Mouse (Mus musculus) gonadal fat pad, adult 2 months (tissue): ENCODE data around the gene S1pr1. TPM values are rescaled to one million over a fixed set of nuclear protein-coding genes. Genes with fewer than 3 reads are reported as not detected.

Experiments
- DNase-seq: peaks from one replicate; pipeline ENCODE4 v3.0.0-alpha.2; 2012; ENCODE audit warnings: low read depth
- polyA plus RNA-seq: library from polyadenylated mRNA; depleted of rRNA; stranded (reverse); fragments of >200 nt; gene quantifications from 2 replicates; pipeline ENCODE4 v1.2.3, GENCODE M21; 2012

The S1pr1 gene
- polyA plus RNA-seq, 1 experiment, result 66.1 TPM

DNA sequence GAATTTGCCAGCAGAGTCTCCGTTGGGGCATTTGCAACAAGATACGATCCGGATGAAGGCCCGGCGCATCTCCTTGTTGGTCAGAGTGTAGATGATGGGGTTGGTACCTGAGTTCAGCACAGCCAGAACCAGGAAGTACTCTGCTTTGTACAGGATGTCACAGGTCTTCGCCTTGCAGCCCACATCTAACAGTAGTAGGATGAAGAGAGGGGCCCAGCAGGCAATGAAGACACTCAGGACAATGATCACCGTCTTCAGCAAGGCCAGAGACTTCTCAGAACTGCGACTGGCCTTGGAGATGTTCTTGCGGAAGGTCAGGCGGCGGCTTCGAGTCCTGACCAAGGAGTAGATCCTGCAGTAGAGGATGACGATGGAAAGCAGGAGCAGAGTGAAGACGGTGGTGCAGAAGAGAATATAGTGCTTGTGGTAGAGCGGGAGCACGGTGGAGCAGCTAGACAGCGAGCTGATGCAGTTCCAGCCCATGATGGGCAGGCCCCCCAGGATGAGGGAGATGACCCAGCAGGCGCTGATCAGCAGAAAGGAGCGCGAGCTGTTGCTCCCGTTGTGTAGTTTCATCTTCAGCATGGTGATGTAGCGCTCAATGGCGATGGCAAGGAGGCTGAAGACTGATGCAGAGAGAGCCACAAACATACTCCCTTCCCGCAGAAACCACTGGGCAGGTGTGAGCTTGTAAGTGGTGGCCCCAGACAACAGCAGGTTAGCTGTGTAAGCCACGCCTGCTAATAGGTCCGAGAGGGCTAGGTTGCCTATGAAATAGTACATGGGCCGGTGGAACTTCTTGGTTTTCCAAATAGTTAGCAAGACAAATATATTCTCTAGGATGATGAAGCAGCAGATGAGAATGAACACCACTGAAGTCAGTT lies 2.7 kb downstream of the S1pr1 start:
- DNase-seq, result no peak

DNA sequence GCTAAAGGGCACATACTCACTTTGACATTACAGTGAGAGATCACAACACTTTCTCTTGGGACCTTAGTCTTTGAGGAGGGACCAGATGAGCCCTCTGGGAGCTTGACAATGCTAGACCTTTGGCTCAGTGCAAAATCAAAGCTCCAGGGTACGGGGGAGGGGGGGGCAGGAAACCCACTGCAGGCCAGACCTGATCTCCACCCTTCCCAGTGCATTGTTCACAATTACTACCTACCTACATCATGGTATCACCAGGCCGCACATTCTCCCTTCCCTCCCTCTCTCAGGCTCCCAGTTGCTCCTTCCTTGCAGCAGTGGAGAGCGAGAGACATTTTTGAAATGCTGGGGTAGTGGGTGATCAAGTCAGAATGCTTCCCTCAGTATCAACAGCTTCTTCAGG lies 3.5 kb downstream of the S1pr1 start:
- DNase-seq, result no peak

DNA sequence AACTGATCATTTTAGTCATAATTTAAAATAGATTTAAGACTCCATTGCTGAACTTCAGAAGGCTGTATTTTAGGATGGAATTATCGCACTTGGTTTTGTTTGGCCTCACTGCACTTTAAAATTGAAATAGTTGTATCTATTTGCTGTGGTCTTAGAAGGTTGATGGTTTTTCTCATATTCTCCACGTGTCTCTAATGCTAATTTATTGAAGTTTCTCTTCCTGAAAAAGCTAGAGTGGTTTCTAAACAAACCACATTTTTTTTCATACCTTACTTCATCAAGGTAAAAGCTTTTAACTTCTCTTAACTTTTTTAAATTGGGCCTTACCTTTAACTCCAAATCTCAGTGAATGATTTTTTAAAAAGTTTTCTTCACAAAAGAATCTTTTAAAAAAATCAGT lies 4.8 kb downstream of the S1pr1 start:
- no peak for DNase-seq

DNA sequence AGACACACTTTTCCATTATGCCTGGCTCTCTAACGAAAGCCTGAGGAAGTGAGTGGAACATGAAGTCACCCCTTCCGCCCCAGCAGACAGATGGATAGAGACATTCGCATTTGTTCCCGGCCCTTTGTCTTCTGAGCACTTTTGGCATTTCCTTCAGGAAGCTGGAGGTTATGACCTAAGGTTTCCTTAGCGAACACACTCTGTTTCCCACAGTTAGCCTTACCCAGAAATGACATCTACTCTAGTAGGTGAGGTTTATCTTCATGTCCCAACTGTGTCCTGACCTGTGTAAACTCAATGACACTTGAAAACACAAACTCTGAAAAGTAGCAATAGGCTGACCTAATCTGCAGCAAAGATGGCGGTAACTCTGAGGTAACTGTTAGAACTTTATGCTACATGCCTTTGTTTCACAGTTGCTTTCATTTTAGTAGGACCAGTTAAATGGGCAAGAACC lies 5.7 kb downstream of the S1pr1 start:
- DNase-seq, result no peak

DNA sequence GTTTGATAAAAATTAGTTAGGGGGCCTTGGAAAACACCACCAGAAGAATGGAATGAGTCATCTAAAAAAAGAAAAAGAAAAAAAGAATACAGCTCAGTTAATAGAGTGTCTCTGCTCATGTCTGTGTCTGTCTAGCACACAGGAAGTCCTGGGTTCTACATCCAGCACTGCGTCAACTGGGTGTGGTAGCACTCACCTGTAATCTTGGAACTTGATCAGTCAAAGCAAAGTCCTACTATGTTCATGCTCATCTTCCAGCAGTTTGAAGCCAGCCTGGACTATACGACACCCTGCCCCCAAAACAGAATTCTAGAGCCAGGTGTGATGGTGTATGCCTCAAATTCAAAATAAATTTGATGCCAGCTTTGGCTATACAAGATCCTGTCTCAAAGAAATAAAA lies 8.1 kb downstream of the S1pr1 start:
- no peak for DNase-seq

DNA sequence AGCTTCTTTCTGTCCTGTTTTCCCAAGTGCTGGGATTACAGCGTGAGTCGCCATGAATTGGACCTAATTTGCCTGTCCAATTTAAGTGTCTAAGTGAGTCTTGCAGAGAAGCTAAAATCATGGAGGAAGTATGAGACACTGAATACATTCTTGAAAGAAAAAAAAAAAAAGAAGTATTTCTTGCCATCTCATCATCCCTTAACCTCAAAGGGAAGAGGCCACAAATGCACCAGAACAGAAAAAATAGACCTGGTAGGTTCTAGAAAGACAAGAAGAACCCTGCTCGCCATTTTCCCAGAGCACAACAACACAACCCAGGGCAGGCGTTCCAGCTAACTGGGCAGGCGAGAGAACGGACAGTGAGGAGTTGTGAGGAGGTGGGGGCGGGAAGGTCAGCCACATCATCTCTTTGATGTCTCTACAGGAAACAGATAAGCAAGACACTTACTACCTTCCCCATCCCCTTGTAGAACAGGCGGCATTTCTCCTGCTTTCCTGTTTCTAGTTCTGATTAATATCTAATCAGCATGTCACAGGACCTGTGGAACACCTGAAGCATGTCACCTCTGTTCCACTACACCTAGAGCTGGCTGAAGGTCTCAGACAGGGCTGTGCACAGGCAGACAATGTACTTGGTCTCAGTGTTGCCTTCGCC lies 10.5 kb downstream of the S1pr1 start:
- DNase-seq, result no peak

DNA sequence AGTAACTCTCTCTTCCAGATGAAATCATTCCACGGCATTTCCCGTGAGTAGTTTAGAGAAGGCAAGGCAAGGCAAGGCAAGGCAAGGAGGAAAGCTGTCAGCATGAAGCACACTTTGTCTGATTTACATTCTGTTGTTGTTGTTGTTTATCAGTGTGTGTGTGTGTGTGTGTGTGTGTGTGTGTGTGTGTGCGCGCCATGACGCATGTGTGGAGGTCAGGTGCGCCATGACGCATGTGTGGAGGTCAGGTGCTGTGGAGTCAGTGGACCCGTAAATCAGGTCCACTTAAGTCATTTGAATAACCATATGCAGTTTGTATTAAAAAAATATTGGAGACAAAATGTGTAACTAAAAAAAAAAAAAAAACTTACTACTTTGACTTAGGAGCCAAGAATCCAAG lies 11.2 kb downstream of the S1pr1 start:
- DNase-seq, result no peak

DNA sequence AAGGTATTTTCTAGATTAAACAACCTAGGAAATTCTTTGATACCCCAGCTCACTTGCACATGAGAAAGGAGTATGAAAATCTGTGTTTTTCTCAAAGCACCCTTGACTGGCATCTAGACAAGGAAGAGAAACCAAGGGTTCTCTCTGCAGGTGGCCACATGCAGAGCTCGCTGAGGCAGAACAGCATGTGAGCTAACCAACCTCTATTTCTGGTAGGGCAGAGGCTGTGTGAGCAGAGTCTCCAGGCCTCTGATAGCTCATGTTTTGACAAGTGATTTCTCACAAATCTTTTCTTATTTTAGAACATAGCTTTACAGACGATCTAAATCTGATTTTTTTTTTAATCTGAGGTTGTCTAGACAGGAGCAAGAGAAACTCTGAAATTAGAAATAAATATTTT lies 12.8 kb downstream of the S1pr1 start:
- DNase-seq, result no peak

DNA sequence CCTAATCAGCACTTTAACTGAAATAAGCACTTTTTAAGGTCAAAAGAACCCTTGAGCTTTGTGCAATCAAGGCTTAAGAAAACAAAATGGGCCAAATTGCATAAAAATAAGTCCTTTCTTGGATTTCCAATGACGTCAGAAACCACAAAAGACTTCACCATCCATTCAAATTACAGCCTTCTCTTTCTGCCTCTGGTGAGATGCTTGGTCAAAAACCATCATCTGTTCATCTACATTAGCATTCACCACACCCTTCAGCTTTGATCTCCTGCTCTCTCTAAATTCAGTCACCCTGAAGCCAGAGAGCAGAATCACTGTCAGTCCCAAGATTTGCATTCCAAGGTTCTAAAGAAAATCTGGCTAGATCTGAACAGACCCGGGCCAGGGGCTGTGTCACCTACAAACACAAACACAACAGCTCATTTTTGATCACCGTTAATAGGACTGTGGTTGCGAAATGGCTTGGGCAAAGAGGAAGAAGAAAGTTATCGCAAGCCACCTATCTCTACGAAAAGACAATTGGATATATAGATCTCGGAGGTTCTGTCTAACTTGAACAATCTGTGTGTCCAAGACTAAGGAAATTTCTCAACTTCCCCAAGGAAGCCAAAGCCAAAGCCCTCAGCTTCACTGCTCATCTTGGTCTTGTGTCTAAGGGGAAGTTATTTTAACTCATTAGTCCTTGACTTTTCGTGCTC lies 19.5 kb downstream of the S1pr1 start:
- no peak for DNase-seq

DNA sequence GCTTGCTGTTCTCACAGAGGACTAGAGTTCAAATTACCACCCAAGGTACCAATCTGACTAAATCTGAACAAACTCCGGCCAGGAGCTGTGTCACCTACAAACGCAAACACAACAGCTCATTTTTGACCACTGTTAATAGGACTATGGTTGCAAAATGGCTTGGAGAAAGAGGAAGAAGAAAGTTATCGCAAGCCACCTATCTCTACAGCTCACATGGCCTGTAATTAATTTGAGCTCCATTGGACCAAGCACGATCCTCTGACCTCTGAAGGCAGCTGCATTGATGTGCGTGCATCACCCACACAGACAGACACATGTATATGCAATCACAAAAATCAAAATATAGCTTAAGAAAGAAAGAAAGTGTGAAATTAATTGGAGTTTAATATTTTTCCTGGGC lies 20.7 kb downstream of the S1pr1 start:
- no peak for DNase-seq

DNA sequence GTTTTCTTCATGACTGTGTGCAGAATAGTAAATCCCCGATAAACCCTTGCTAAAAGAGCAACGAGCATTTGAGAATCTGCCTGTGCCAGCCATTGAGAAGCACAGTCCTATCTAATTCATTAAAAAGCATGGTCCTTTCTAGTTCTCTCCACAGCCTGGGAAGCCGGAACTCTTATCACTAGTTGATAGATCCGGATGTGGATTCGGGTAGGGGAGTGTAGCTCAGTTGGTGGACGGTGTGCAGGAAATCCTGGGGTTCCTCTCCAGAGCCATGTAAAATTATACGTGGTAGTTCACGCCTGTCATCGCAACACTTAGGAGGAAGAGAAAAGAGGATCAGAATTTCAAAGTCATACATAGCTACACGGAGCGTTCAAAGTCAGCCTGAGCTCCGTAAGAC lies 21.5 kb downstream of the S1pr1 start:
- DNase-seq, result no peak

DNA sequence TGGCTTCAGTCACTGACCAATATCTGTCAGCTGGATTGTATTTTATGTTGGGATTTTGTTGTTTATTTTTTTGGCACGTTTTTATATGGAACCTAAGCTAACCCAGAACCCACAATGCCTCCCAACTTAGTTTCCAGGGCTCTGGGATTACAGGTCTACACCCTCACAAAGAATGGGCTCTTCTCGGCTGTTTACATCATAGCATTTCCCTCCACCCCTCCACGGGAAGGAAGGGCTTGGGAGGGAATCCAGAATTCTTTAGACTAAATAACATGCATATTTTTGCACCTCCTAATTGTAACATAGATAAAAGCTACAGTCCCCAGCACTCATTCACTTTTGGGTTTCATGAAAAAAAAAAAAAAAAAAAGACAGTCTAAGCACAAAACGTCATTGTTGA lies 22.0 kb downstream of the S1pr1 start:
- no peak for DNase-seq

DNA sequence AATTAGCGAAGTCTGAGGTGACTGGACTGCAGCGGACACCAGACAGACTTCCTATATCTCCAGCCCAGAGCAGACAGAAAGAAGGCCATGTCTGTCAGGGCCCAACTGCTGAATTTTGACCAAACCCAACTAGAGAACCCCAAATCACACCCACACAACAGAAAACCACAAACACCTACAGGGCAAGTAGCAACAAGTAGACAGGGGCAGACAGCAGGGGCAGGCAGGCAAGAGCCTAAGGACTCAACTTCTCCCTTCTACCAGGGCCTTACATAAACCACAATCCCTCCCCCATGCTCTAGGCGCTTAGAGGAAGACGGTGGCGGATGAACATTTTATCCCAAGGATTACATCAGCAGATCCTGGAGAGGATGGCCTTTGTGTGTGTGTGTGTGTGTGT lies 22.5 kb downstream of the S1pr1 start:
- no peak for DNase-seq

DNA sequence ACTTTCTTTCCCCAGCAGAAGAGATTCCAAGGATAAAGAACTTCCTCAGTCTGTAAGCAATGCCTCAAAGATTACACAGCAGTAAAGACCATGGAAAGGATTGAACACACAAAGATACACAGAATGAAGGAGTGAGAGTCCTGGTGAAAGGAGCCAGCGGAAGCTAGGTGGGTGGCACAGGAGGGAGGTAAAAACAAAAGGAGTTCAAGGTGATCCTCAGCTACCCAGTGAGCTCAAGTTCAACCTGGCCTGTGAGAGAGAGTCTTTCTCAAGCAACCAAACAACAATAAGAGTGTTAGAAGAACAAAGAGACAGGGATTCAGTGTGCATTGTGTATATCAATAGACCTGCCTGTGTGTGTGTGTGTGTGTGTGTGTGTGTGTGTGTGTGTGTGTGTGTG lies 25.0 kb downstream of the S1pr1 start:
- no peak for DNase-seq

DNA sequence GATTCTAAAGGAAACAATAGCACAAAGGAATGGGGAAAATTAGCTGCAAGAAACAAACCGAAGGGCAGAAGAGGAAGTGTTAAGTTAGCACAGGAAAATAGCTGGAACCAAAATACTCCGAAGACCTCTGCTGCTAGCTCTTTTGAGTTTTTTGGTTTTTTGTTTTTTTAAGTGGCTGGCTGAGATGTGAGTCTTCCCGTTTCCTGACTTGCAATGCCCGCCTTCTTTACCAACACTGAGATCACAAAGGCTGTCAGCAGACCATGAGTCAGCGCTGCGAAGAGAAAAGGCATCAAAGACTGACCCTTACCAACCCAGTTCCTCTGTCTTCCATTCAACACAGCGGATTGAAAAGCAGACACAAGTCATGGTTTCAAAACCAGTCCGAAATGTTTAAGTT lies 25.5 kb downstream of the S1pr1 start:
- no peak for DNase-seq

DNA sequence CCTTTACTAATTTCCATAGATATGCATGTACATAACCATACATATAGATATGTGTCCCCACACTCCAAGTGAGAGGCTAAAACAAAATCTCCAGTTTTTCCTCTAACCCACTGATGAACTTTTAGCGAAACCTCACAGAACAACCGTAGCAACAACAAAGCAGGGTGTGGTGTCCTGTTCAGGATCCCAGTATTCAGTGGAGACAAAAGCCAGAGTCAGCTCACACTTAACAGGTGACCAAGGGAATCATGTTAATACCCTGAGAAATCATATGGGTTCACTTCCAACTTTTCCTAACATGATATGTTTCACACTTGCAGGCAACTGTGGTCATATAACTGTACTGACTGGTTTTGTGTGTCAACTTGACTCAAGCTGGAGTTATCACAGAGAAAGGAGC lies 27.1 kb downstream of the S1pr1 start:
- no peak for DNase-seq

DNA sequence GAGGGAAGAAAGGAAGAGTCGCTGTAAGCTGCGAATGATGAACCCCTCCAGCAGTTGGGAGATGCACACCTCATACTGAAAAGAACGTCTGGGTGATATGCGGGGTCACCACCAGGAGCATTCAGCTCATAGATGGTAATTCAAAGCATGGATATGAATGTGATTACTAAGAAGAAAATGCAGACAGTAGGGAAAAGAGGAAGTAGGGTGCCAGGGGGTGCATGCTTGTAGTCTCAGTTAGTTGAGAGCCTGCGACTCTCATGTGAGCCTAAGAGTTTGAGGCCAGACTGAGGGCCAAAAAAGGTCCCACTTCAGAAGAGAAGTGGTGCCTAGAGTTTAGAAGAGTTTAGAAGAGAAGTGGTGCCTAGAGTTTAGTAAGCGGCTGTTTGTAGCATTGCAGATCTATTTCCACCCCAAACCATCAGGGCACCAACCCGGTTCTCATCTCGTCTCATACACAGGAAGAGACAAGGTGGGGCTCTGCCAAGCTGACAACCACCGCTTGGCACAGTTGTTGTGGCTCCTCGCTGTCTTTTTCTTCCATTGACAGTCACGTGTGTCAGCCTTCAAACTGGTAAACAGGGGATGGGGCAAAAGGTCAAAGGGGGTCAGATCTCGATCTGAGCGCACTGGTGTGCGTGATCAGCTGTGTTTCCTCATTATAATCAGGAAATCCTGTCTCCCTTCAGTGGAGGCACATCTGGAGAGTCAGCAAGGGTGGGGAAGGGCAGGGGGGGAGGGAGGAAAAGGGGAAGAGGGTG lies 32.4 kb downstream of the S1pr1 start:
- DNase-seq, result no peak

DNA sequence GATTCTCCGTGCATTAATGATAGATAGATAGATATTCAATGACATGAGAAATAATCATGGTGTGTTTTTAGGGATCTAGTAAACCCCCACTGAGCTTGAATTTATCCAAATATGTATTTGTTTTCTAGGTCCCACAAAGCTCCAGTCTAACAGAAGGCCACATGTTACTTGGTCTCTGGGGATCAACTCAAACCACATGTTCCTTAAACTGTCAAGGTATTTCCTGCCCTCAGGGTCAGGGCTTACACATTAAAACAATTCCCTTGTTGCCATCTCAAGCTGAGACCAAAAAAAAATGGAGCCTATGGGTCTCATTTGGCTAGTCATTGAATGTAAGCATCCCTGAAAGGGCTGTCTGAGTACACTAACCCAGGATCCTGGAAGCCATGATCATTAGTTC lies 33.7 kb downstream of the S1pr1 start:
- no peak for DNase-seq

DNA sequence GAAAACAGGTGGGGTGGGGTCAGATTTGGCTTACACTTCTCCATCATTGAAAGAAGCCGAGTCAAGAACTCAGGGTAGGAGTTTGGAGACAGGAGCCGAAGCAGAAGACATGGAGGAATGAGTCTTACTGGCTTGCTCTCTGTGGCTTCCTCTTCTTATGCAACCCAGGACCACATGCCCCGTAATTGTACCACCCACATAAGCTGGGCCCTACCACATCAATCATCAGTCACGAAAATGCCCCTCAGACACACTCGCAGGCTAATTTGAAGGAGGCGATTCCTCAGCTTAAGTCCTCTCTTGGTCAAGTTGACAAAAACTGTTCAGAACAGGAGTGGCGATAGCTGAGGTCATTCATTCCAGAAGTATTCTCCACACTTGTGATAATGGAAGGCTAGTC lies 35.9 kb downstream of the S1pr1 start:
- DNase-seq, result no peak

DNA sequence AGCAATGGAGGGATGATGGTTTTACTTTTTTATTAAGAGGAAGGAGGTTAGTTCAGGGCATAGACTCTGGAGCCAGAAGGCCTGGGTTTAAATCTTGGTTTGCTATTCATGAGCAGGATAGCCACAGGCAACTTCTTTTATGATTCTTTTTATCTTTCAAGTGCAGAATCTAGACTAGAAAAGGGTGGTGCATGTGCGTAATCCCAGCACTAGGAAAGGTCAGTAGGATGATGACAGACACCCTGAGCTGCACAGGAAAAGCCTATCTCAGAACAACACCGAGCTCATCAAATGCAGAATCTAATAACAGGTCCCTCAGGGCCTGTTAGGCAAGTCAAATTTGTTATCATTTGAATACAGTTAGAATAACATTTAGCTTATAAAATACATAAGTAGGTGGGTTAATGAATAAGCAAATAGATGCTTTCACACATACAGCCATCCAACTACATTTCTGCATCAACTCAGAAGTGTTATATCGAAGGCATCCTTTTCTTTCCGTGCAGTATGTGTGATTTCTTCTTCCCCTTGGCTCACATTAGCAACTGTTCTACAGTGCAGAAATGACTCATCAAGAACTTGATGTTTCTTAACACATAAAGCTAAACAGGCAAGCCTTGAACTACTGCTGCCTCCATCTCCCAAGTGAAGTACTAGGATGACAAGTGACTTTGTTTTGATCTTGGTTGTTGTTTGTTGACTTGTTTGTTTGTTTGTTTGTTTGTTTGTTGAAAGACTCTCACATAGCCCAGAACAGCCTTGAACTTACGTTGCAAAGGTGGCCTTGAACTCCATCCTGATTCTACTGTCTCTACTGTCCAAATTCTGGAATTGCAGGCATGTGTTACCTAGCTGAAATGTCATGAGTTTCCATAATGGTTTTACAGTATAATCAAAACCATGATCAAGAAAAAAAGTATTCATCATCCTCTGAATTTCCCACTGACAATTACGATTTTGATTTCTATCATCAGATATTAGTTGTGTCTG lies 39.0 kb downstream of the S1pr1 start:
- DNase-seq, result no peak

DNA sequence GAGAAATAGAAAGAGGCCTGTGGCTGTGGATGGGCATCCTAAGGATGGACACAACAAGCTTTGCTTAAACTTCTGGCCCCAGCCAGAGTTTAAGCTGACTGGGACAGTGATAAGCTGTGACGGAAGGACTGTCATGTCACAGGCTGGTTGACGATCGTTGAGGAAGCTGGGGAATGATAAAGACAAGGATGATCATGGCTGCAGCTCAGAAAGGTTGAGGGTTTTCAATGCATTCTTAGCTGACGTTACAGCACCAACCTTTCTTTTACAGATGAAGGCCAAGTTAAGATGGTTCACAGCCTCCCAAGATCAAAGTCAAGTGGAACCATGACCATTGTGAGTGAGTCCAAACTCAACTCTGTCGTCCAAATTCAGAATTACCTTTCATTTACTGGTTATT lies 40.2 kb downstream of the S1pr1 start:
- no peak for DNase-seq
